ENCODE assay signal across 7 mouse cellular contexts in genomic region chr1:87214748-87215147, GRCm38 (mm10). TPM values are rescaled to one million over a fixed set of nuclear protein-coding genes. Genes with fewer than 3 reads are reported as not detected.
A peak's percentile ranks its signal among the peaks of the same experiment; 100 is the strongest.
DNase-seq lines count a peak whose midpoint lies in the region; ATAC-seq and TF ChIP-seq lines count a peak whose summit lies in the region.

No protein-coding gene starts in this region.

- ATAC-seq in embryonic facial prominence, embryonic 12.5 days (ENCODE audit: insufficient number of reproducible peaks, insufficient read depth, low FRiP score, low TSS enrichment), result no peak
- no peak for ATAC-seq in intestine, postnatal 0 days

- WGBS in embryonic facial prominence, embryonic 12.5 days, result 17% methylated on average over 4 of the region's 4 CpGs
- 3% methylated on average over 4 of the region's 4 CpGs for WGBS in intestine, postnatal 0 days
- 21% methylated on average over 4 of the region's 4 CpGs for WGBS in olfactory bulb, adult 2 months

- TF ChIP-seq CTCF in intestine, postnatal 0 days (IDR thresholded peaks at IDR 0.05; ENCODE audit: low read depth), result no peak
- no peak for TF ChIP-seq CTCF in olfactory bulb, adult 2 months (IDR thresholded peaks at IDR 0.05; ENCODE audit: insufficient read depth, low read depth, low read length)

- peak overlapping the region; percentile 98 for H3K9ac ChIP-seq in embryonic facial prominence, embryonic 12.5 days
- peak overlapping the region; percentile 97 for H3K9ac ChIP-seq in intestine, postnatal 0 days (ENCODE audit: low read depth, low read length)

- peaks cover 26% of the 10 kb centered on the region for H3K4me1 ChIP-seq in embryonic facial prominence, embryonic 12.5 days
- H3K4me1 ChIP-seq in intestine, postnatal 0 days (replicated peaks; ENCODE audit: control insufficient read depth, insufficient read depth, low read length), result peaks cover 13% of the 10 kb centered on the region; the same call in 1 of the 2 replicates
- peaks cover 5% of the 10 kb centered on the region; the same call in 1 of the 2 replicates for H3K4me1 ChIP-seq in olfactory bulb, adult 2 months (ENCODE audit: control insufficient read depth, insufficient read depth, low read length)

- H3K9me3 ChIP-seq in embryonic facial prominence, embryonic 12.5 days, result no peaks in the 10 kb centered on the region
- no peaks in the 10 kb centered on the region for H3K9me3 ChIP-seq in intestine, postnatal 0 days (ENCODE audit: control insufficient read depth)

- peak overlapping the region; percentile 77 for H3K4me3 ChIP-seq in embryonic facial prominence, embryonic 12.5 days
- peak overlapping the region; percentile 90 for H3K4me3 ChIP-seq in intestine, postnatal 0 days (ENCODE audit: low read depth, low read length)
- peak overlapping the region; percentile 95 for H3K4me3 ChIP-seq in olfactory bulb, adult 2 months (ENCODE audit: insufficient read depth, low read depth, low read length)

- TF ChIP-seq POLR2A in olfactory bulb, adult 2 months (IDR thresholded peaks at IDR 0.05; ENCODE audit: insufficient read depth, low read depth, low read length), result no peak

- H3K27me3 ChIP-seq in embryonic facial prominence, embryonic 12.5 days, result no peaks in the 10 kb centered on the region
- H3K27me3 ChIP-seq in intestine, postnatal 0 days (replicated peaks; ENCODE audit: control insufficient read depth, insufficient read depth, low read length), result no peaks in the 10 kb centered on the region

- peaks cover 3% of the 10 kb centered on the region for H3K36me3 ChIP-seq in embryonic facial prominence, embryonic 12.5 days
- H3K36me3 ChIP-seq in intestine, postnatal 0 days (ENCODE audit: control insufficient read depth, insufficient read depth), result peaks cover 3% of the 10 kb centered on the region

- H3K4me2 ChIP-seq in embryonic facial prominence, embryonic 12.5 days (replicated peaks), result peak overlapping the region; percentile 68
- peak overlapping the region; percentile 81 for H3K4me2 ChIP-seq in intestine, postnatal 0 days (replicated peaks; ENCODE audit: low read depth)

- peak; percentile 22 for DNase-seq in retina, embryonic 14.5 days (ENCODE audit: low spot score)
- DNase-seq in retina, postnatal 1 day, result no peak
- DNase-seq in cerebellum, postnatal 25 days, result no peak
- no peak for DNase-seq in right cerebral cortex, postnatal 10 days (ENCODE audit: low spot score in 2 of 2)

- H3K27ac ChIP-seq in embryonic facial prominence, embryonic 12.5 days, result peak overlapping the region; percentile 99
- H3K27ac ChIP-seq in intestine, postnatal 0 days (ENCODE audit: low read depth, low read length), result peak overlapping the region; percentile 100
- no peak overlapping the region for H3K27ac ChIP-seq in olfactory bulb, adult 2 months (ENCODE audit: insufficient read depth, low read depth, low read length)

RNA-seq across cellular contexts. Expression of gene Eif4e2, which starts 1.0 kb away (rescaled TPM):
- 179 and 182 TPM in 2 replicates for polyA plus RNA-seq in embryonic facial prominence, embryonic 12.5 days (2016; fragmentation: Nextera tagmentation; extraction: Ambion mirVana)
- 175 and 179 TPM in 2 replicates for polyA plus RNA-seq in intestine, postnatal 0 days (2015; fragmentation: Nextera tagmentation; extraction: Ambion mirVana)
- polyA plus RNA-seq in olfactory bulb, adult 2 months (2012; ENCODE audit: insufficient read depth, insufficient read length, low replicate concordance, missing spikeins), result not detected in 2 replicates

RNA-seq across cellular contexts. Expression of gene Chrng, which starts 10.3 kb away (rescaled TPM):
- 6.0 and 9.8 TPM in 2 replicates for polyA plus RNA-seq in embryonic facial prominence, embryonic 12.5 days (2016; fragmentation: Nextera tagmentation; extraction: Ambion mirVana)
- polyA plus RNA-seq in intestine, postnatal 0 days (2015; fragmentation: Nextera tagmentation; extraction: Ambion mirVana), result not detected in 2 replicates
- not detected in 2 replicates for polyA plus RNA-seq in olfactory bulb, adult 2 months (2012; ENCODE audit: insufficient read depth, insufficient read length, low replicate concordance, missing spikeins)

RNA-seq across cellular contexts. Expression of gene Chrnd, which starts 24.3 kb away (rescaled TPM):
- polyA plus RNA-seq in embryonic facial prominence, embryonic 12.5 days (2016; fragmentation: Nextera tagmentation; extraction: Ambion mirVana), result 1.2 and 1.6 TPM in 2 replicates
- polyA plus RNA-seq in intestine, postnatal 0 days (2015; fragmentation: Nextera tagmentation; extraction: Ambion mirVana), result not detected in 2 replicates
- not detected in 2 replicates for polyA plus RNA-seq in olfactory bulb, adult 2 months (2012; ENCODE audit: insufficient read depth, insufficient read length, low replicate concordance, missing spikeins)

RNA-seq across cellular contexts. Expression of gene Prss56, which starts 31.6 kb away (rescaled TPM):
- 1.1 and 2.6 TPM in 2 replicates for polyA plus RNA-seq in embryonic facial prominence, embryonic 12.5 days (2016; fragmentation: Nextera tagmentation; extraction: Ambion mirVana)
- not detected in 2 replicates for polyA plus RNA-seq in intestine, postnatal 0 days (2015; fragmentation: Nextera tagmentation; extraction: Ambion mirVana)
- polyA plus RNA-seq in olfactory bulb, adult 2 months (2012; ENCODE audit: insufficient read depth, insufficient read length, low replicate concordance, missing spikeins), result not detected in 2 replicates

RNA-seq across cellular contexts. Expression of gene Efhd1, which starts 49.4 kb away (rescaled TPM):
- 0.98 and 1.5 TPM in 2 replicates for polyA plus RNA-seq in embryonic facial prominence, embryonic 12.5 days (2016; fragmentation: Nextera tagmentation; extraction: Ambion mirVana)
- 2.1 and 3.0 TPM in 2 replicates for polyA plus RNA-seq in intestine, postnatal 0 days (2015; fragmentation: Nextera tagmentation; extraction: Ambion mirVana)
- not detected in 2 replicates for polyA plus RNA-seq in olfactory bulb, adult 2 months (2012; ENCODE audit: insufficient read depth, insufficient read length, low replicate concordance, missing spikeins)
